Mouse (Mus musculus) leukemia stem cell, adult 10-12 weeks (primary cell): ENCODE measurements around the gene Cyp2j12. TPM values are rescaled to one million over a fixed set of nuclear protein-coding genes. Genes with fewer than 3 reads are reported as not detected.

Experiments
- polyA plus RNA-seq: library from polyadenylated mRNA; stranded (reverse); fragments of >175 nt; gene quantifications from 2 replicates; pipeline ENCODE4 v1.2.3, GENCODE M21; 2012; ENCODE audit warnings: low replicate concordance

The Cyp2j12 gene
- not detected in 2 replicates for polyA plus RNA-seq

DNA sequence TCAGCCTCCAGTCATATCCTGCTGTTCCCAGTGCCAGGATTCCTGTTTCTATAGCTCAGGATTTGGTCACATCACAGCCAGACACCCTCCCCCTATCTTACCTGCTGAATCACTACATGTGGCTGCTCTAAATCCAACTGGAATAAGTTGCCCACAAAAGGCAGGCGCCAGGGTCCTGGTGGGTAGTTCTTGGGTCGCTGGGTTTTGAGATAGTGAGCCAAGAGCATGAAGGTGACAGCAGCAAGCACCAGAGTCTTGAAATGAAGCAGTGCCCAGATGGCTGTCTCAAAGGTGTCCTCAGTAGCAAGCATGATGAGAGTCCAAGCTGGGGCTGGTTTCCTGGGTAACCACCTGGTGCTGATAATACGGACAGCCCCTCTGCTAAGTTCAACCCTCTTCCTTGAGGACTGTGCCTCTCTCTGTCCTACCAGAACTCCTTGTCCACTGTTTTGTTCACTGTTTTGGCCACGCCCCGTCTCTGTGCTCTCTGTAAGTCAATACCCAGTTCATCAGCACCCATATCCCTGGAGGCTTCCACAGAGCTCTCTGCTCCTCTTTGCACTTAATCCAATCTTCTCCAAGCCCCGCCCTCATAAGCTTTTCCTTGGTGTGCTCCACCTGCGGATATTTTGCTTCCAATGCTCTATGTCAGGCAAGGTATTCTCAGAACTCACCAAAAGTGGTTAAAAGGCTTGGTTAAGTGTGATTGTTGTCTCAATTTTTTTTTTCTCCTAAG, at the start of gene Cyp2j12:
TSS of gene Cyp2j12 (minus strand) at position 421 of the 736 bp plus-strand sequence.

DNA sequence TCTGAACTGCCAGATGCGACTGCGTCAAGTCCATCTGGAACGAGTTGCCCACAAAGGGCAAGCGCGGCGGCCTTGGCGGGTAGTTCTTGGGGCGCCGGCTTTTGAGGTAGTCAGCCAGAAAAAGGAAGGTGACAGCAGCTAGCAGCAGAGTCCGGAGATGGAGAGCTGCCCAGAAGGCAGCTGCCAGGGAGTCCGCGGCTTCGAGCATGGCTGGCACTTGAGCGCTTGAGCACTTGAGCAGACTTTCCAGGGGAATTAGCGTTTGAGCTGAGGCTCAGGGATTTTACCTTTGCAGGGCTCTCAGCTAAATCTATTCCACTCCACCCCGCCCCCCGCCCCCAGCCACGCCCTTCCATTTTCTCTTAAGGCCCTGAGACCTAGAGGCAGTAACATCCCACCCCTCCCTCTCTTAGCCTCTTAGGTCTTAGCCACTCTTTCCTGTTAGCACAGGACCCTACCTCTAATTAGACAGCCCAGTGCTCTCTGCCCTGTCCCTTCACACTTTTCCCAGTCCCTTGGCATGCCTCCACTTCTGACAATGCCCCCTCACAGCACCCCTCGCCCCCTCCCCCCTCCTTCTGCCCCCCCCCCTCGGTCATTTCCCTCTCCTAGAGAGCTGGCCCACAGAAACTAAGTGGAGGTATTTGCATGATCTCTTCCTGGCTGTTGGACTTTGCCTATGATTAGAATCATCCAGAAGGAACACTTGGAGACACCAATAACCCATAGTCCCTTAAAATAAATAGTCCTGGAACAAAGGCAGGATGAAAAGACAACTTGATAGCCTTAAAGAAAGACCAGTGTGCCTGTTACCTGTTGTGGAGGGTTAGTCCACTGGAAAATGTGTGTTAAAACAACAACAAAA, 63.5 kb downstream of the Cyp2j12 start, which contains the start of gene Cyp2j13:
TSS of gene Cyp2j13 (minus strand) at position 286 of the 865 bp plus-strand sequence.

Other genes with a start within 250 kb of the Cyp2j12 start
- 0.14 and 0.34 TPM in 2 replicates for gene Hook1, start 173.9 kb downstream of the Cyp2j12 start, polyA plus RNA-seq
- gene Cyp2j13, start 63.6 kb downstream of the Cyp2j12 start, polyA plus RNA-seq: not detected in 2 replicates
- not detected in 2 replicates for gene Cyp2j7, start 95.5 kb upstream of the Cyp2j12 start, polyA plus RNA-seq
- gene Cyp2j11, start 207.5 kb upstream of the Cyp2j12 start, polyA plus RNA-seq: 0.20 TPM in 1 of 2 replicates, not detected in the other